Mouse (Mus musculus) bone marrow, adult 2 months (tissue): Measurements from ENCODE around the gene Tmem109.

Experiments used
- CTCF ChIP-seq: fragments of 200-500 bp; IDR thresholded peaks from 2 replicates; pipeline ENCODE4 v1.5.1; 2011; ENCODE audit warnings: low read length, control low read depth; ENCODE audit not compliant: control insufficient read depth, insufficient read depth
- POLR2A ChIP-seq: fragments of 200-500 bp; IDR thresholded peaks from 2 replicates; pipeline ENCODE4 v1.6.1; 2011; ENCODE audit warnings: low read depth, mild to moderate bottlenecking, control low read depth, low read length, borderline replicate concordance; ENCODE audit not compliant: control insufficient read depth

DNA sequence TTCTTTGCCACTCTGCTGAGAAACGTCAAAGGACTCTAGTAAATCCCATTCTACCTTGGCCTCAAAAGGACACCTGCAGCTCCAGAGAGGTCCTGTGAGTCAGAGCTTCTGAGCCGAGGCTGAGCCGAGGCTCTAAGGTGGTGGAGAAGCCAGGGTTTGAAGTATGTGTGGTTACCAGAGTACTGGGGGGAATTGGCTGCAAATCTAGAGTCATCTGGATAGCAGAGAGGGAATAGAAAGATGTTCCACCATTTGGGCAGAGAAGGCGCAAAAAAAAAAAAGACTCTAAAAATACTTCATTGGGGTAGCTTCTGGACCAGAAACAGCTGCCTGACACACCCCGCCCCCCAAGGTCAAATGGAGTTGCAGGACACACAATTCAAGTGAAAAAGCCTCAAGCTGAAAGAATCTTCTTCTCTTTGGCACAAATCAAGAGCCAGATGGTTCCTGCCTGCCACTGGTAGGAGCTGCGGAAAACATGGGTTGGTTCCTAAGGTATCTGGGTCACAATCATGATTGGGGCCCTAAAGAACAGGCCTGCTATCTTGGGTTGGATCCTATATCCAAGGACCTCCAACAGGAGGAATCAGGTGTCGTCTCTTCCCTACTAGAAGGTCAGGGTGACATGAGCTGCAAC is 3.5 kb downstream of the Tmem109 start:
- TF ChIP-seq CTCF (no peak), POLR2A (no peak)
